Mouse (Mus musculus) heart, postnatal 0 days (tissue): Measurements from ENCODE around the gene Vps4a.
"Not testable (repeated sequence)": the region's sequence is repeated elsewhere in the genome, so short reads cannot be mapped to it uniquely, and the experiment has no call there.

Source experiments
- CTCF ChIP-seq: IDR thresholded peaks from 2 replicates; pipeline ENCODE4 v1.5.1; 2016; ENCODE audit warnings: antibody characterized with exemption, control low read depth, low read depth
- EP300 ChIP-seq: IDR thresholded peaks from 2 replicates; pipeline ENCODE4 v1.6.1; 2016; ENCODE audit warnings: antibody characterized with exemption, low read depth

GRCm38 (mm10) chr8:106996339-106996738 is 34.7 kb upstream of the Vps4a start:
- not testable (repeated sequence) for TF ChIP-seq CTCF, EP300
